Mouse (Mus musculus) forebrain, embryonic 15.5 days (tissue): ENCODE data around the gene Plk3. TPM values are rescaled to one million over a fixed set of nuclear protein-coding genes. Genes with fewer than 3 reads are reported as not detected.

ENCODE experiments used
- ATAC-seq: fragments of 200-750 bp; cut with Nextera tagmentation; replicated peaks from 2 replicates; pipeline ENCODE4 v1.8.0; 2017; ENCODE audit warnings: mild to moderate bottlenecking, moderate TSS enrichment, moderate library complexity
- H3K27ac ChIP-seq: fragments of 300-500 bp; sonication (generic); replicated peaks from 2 replicates; pipeline ENCODE4 v1.5.1; 2015; ENCODE audit warnings: mild to moderate bottlenecking, inconsistent platforms
- H3K27me3 ChIP-seq: fragments of 300-500 bp; sonication (generic); 2 replicates; pipeline ENCODE4 v1.6.1; 2015; ENCODE audit warnings: inconsistent platforms
- H3K36me3 ChIP-seq: fragments of 300-500 bp; sonication (generic); 2 replicates; pipeline ENCODE4 v1.6.1; 2015; ENCODE audit warnings: mild to moderate bottlenecking, inconsistent platforms
- H3K4me1 ChIP-seq: fragments of 300-500 bp; sonication (generic); 2 replicates; pipeline ENCODE4 v1.6.1; 2015; ENCODE audit warnings: inconsistent platforms
- H3K4me2 ChIP-seq: fragments of 300-500 bp; sonication (generic); replicated peaks from 2 replicates; pipeline ENCODE4 v1.6.1; 2015; ENCODE audit warnings: mild to moderate bottlenecking, inconsistent platforms
- H3K4me3 ChIP-seq: fragments of 300-500 bp; sonication (generic); 2 replicates; pipeline ENCODE4 v1.5.1; 2015; ENCODE audit warnings: mild to moderate bottlenecking, inconsistent platforms
- H3K9ac ChIP-seq: fragments of 300-500 bp; sonication (generic); replicated peaks from 2 replicates; pipeline ENCODE4 v1.6.1; 2015; ENCODE audit warnings: mild to moderate bottlenecking, inconsistent platforms
- H3K9me3 ChIP-seq: fragments of 300-500 bp; sonication (generic); 2 replicates; pipeline ENCODE4 v1.6.1; 2016; ENCODE audit warnings: inconsistent platforms
- WGBS: fragments of 180-500 bp; shearing (Covaris S2); methylation state at CpG from one replicate; pipeline ENCODE4 v1.1.7; 2015; ENCODE audit warnings: mixed read lengths; 5-methylcytosine and 5-hydroxymethylcytosine counted together
- polyA plus RNA-seq: library from polyadenylated mRNA; unstranded; fragments of >200 nt; fragmentation: Nextera tagmentation; extraction: Ambion mirVana; gene quantifications from 2 replicates; pipeline ENCODE4 v1.2.1, GENCODE M21; 2015

Plk3 gene
- polyA plus RNA-seq, 1 experiment from 2014 or later: 8.8 TPM

DNA sequence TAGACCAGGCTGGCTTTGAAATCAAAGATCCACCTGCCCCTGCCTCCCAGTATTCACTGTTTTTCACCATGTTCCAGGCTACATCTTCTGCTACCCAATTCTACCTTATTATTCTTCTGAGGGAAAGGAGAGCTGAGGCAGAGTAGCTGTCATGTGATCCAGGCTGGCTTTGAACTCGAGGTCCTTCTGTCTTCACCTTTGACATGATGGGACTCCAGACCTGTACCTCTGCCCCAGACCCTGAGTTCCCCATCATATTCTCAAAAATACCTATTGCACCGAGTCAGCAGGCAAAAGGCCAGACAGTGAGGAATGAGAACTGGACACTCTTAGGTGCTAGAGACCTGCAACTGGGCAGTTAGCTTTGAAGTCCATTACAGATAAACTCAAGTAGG is 835 bp upstream of the Plk3 start:
- Histone ChIP-seq H3K9ac (0 out of 2 replicates have a peak overlapping the region, but pooled peaks have one; percentile 74), H3K27ac (no peak overlapping the region), H3K9me3 (no peaks in the 10 kb centered on the region), H3K27me3 (0 out of 2 replicates have a peak, but pooled peaks cover 8% of the 10 kb centered on the region), H3K4me3 (peak overlapping the region; percentile 77; the same call in 1 of the 2 replicates), H3K4me2 (peak overlapping the region; percentile 66; the same call in 1 of the 2 replicates), H3K36me3 (no peaks in the 10 kb centered on the region), H3K4me1 (peaks cover 29% of the 10 kb centered on the region)
- WGBS: 33% methylated on average over 2 of the region's 2 CpGs
- no peak for ATAC-seq

DNA sequence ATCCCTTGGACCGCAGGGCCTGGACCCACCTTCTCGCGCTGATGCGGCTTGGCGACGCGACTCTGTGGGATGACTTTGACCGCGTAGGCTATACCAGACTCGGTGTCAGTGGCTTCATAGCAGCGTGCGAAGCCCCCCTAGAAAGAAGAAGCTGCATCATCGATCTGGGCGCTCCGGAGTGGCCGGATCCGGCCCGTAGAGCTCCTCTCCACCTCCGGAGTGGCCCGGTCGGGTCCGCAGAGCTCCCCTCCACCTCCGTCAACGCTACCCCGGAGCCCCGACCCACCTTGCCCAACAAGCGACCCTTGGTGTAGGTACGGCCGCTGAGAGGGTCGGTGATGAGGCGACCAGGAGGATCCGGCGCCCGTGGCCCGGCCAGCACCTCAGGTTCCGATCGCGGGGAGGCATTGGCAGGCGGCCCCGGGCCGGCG is 382 bp downstream of the Plk3 start:
- H3K9me3 ChIP-seq: no peaks in the 10 kb centered on the region
- ATAC-seq: peak; percentile 58
- H3K4me3 ChIP-seq: peak overlapping the region; percentile 77
- H3K4me2 ChIP-seq: peak overlapping the region; percentile 66
- H3K9ac ChIP-seq: peak overlapping the region; percentile 74
- WGBS: under 1% methylated on average over 39 of the region's 42 CpGs
- peak overlapping the region; percentile 58 for H3K27ac ChIP-seq
- H3K36me3 ChIP-seq: no peaks in the 10 kb centered on the region
- peaks cover 29% of the 10 kb centered on the region for H3K4me1 ChIP-seq
- H3K27me3 ChIP-seq: 0 out of 2 replicates have a peak, but pooled peaks cover 8% of the 10 kb centered on the region

DNA sequence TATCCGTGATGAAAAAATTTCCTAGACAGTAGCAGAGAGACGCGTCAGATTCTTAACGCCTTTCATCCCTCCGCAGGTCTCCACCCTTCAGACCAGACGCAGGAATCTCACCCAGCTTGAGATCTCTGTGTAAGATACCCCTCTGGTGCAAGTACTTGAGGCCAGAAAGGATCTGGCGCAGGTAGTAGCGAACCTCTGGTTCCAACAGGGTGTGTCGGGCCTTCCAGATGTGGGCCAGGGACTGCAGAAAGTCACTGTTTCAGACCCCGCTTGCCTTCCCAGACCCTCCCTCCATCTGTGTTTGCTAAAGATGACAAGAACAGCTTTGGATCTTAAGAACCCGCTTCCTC is 994 bp downstream of the Plk3 start:
- Histone ChIP-seq H3K27me3 (0 out of 2 replicates have a peak, but pooled peaks cover 8% of the 10 kb centered on the region), H3K27ac (peak overlapping the region; percentile 58; the same call in 1 of the 2 replicates), H3K4me3 (peak overlapping the region; percentile 77), H3K9me3 (no peaks in the 10 kb centered on the region), H3K9ac (peak overlapping the region; percentile 74), H3K4me2 (peak overlapping the region; percentile 66), H3K4me1 (peaks cover 29% of the 10 kb centered on the region), H3K36me3 (no peaks in the 10 kb centered on the region)
- 11% methylated on average over 11 of the region's 11 CpGs for WGBS
- no peak for ATAC-seq

DNA sequence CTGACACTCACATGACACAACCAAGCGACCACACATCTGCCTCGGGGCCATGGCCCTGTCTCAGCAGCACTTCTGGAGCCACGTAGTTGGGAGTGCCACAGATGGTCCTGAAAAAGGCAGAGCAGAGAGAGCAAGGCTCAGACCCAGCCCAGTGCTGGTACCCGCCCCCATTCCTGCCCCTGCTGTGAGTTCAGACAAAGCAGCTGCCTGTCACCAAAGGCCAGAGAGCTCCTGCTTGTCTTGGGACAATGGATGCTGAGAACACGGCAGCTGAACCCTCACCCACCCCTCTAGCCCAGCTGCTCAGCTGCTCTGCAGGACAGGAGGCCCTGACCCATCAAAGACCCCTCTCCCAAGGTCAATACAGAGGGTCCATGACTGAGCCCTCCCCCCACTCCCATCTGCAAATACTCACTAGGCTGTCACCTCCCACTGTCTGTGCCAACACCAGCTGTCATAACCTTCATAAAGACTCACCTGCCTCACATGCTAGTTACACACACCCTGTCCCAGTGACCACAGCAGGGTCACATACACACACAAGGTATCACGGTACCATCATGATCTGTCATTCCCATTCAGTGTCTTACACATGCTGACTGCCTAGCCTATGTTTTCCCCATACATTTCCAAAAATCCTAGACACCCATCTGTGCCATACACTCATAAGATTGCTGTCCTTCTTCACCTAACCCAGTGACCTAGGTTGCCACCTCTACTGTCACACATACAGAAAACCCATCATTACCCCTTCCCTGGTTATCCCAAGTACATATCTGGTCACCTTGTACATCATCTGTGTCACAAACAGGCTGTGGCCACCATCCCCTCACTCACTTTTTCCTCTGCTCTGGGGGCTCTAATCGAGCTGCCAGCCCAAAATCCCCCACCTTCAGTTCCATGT is 1.6 kb downstream of the Plk3 start:
- peak overlapping the region; percentile 77 for H3K4me3 ChIP-seq
- peak; percentile 12; the same call in 1 of the 2 replicates for ATAC-seq
- H3K4me2 ChIP-seq: peak overlapping the region; percentile 66
- H3K9ac ChIP-seq: peak overlapping the region; percentile 74
- 4% methylated on average over 7 of the region's 7 CpGs for WGBS
- H3K27me3 ChIP-seq: 0 out of 2 replicates have a peak, but pooled peaks cover 8% of the 10 kb centered on the region
- no peaks in the 10 kb centered on the region for H3K36me3 ChIP-seq
- H3K9me3 ChIP-seq: no peaks in the 10 kb centered on the region
- no peak overlapping the region for H3K27ac ChIP-seq
- peaks cover 29% of the 10 kb centered on the region for H3K4me1 ChIP-seq

DNA sequence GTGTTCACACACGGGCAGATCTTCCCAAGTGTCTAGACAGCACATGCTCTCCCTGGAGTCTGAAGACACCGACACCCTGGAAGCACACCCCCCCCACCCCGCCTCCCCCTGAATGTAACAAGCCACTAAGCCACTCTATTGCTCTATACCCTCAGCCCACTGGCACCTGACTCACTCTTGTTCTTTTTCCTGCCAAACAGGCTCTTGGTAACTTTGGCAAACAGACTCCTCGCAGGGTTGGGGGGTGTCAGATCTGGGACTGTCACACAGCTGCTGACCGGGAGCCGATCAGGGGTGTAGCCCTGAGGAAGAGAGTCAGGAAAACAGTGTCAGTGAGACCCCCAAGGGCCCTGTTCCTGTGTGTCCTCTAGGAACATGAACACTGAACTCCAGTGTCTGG is 2.6 kb downstream of the Plk3 start:
- H3K4me1 ChIP-seq: peaks cover 29% of the 10 kb centered on the region
- no peak for ATAC-seq
- H3K9ac ChIP-seq: no peak overlapping the region; the same call in 1 of the 2 replicates
- no peak overlapping the region for H3K4me3 ChIP-seq
- no peak overlapping the region for H3K4me2 ChIP-seq
- 47% methylated on average over 6 of the region's 6 CpGs for WGBS
- H3K9me3 ChIP-seq: no peaks in the 10 kb centered on the region
- no peaks in the 10 kb centered on the region for H3K36me3 ChIP-seq
- H3K27me3 ChIP-seq: 0 out of 2 replicates have a peak, but pooled peaks cover 8% of the 10 kb centered on the region
- no peak overlapping the region for H3K27ac ChIP-seq

DNA sequence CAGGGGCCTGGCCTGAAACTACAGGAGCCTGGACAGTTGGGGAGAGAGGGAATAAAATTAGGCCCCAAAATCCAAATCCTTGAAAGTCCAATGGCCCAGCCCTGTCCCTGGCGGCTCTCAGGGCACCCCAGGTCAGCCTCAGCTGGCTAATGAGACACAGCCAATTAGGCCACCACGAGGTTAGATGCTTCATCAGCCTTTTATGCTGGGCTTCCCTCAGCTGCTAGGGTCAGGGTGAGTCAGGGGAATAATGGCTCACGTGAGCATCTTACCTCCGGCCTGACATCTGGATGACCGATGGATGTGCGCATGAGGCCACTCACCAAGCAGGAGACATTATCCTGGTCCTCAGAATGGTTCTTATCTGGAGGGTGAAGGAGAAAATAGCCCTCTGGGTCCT is 3.0 kb downstream of the Plk3 start:
- H3K4me3 ChIP-seq: no peak overlapping the region
- 0 out of 2 replicates have a peak, but pooled peaks cover 8% of the 10 kb centered on the region for H3K27me3 ChIP-seq
- no peak overlapping the region for H3K9ac ChIP-seq
- H3K4me2 ChIP-seq: no peak overlapping the region
- H3K36me3 ChIP-seq: no peaks in the 10 kb centered on the region
- no peaks in the 10 kb centered on the region for H3K9me3 ChIP-seq
- no peak overlapping the region for H3K27ac ChIP-seq
- ATAC-seq: no peak
- 36% methylated on average over 6 of the region's 6 CpGs for WGBS
- H3K4me1 ChIP-seq: peaks cover 33% of the 10 kb centered on the region

DNA sequence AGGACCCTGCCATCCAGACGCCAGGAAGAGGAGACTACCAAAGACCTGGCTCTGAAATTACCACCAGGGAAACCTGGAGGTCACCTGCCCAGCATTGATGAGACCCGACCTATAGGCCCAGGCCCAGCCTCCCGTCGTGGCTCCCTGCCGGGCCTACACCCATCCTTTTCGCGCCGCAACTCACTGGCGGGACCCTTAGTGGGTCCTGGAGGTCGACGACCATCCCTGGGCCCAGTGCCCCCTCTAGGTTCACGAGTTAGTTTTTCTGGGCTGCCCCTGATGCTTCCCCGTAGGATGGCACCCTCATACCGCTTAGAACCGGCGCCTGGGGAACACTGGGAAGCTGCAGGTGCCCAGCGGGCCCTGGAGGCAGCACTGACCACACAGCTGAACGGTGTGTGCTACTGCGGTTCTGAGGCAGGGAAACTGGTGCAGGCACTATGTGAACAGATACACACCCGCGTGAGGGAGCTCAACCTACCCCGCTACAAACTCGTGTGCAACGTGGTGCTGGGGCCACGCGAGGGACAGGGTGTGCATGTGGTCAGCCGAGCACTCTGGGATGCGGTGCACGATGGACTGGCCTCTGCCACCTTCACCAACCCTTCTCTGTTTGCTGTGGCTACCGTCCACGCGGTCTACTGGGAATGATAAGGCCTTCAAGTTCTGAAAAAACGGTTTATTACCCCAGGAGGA is 5.6 kb downstream of the Plk3 start:
- Histone ChIP-seq H3K9me3 (no peaks in the 10 kb centered on the region), H3K27ac (no peak overlapping the region), H3K4me1 (peaks cover 39% of the 10 kb centered on the region), H3K36me3 (no peaks in the 10 kb centered on the region), H3K4me2 (no peak overlapping the region), H3K4me3 (no peak overlapping the region), H3K9ac (no peak overlapping the region), H3K27me3 (0 out of 2 replicates have a peak, but pooled peaks cover 8% of the 10 kb centered on the region)
- ATAC-seq: no peak
- 90% methylated on average over 33 of the region's 33 CpGs for WGBS

DNA sequence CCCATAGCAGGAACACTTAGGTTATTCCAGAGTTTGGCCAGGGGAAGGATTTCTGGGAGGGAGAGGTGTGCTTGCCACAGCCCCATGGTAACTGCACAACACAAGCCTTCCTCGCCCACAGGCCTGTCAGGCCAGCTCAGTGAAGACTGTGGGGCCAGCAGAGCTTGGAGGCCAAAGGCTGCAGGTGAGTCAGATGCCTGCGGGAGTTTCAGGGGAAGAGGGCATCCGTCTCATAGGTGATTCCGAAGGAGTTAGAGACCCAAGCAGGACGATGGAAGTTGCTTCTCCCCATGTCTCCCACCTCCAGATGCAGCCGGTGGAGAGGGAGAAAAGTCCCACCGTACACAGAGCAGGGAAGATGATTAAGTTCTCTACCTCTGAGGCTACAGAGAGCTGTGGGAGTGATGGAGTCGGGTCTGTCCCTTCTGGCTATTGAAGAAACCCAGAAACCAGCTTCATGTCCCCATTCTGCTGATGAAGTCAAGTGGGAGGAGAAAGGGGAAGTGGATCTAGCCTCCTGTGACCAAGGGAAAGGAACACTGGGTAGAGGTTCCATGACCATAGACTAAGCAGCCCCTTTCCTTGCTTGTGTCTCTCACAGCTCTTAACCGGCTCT is 7.0 kb downstream of the Plk3 start, which contains the start of gene Tctex1d4:
Gene Tctex1d4 (plus strand): TSS at position 120 of the 616 bp plus-strand sequence.
- ATAC-seq: no peak
- WGBS: 89% methylated on average over 9 of the region's 9 CpGs
- Histone ChIP-seq H3K4me2 (no peak within 1 kb of the TSS), H3K4me3 (no peak within 1 kb of the TSS), H3K4me1 (peaks cover 27% of the 10 kb centered on the region), H3K36me3 (no peaks in the 10 kb centered on the region), H3K27ac (peak within 1 kb of the TSS; percentile 78), H3K9ac (peak within 1 kb of the TSS; percentile 14; the same call in 1 of the 2 replicates), H3K9me3 (no peaks in the 10 kb centered on the region), H3K27me3 (no peaks in the 10 kb centered on the region)

DNA sequence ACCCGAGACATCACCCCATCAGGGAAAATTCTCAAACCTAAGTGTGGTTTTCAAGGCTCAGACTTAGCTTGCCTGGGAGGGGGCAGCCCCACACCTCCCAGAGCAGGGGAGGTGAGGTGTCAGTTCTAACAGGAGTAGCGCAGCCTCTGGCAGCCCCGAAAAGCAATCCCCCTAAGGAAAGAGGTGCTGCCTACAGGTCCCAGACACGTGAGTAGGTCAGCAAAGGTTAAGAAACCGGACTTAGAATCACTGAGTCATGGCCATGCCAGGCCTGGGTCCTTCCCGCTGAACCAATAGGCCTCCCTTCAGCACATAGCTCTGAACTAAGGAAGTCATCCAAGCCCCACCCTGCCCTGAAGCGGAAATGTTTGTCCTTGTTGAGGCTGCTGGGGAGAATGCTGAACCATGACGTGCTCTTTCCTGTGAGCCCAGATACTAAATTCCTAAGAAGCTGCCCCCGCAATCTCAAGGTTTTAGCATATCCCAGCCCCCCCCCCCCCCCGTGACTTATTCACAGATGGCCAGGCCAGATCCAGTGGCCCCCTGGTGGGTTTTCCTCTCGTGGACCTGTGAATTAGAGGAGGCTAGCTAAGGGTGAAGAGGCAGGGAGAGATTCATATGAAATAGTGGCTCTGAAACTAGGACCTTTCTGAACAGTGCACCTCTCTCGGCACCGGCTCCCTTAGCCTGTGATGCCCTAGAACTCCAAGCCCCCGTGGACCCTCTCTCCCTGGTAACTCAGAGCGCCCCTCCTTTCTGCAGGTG is 7.7 kb downstream of the Plk3 start:
- Histone ChIP-seq H3K4me2 (no peak overlapping the region), H3K36me3 (no peaks in the 10 kb centered on the region), H3K4me1 (peaks cover 25% of the 10 kb centered on the region), H3K27me3 (no peaks in the 10 kb centered on the region), H3K4me3 (no peak overlapping the region), H3K27ac (peak overlapping the region; percentile 78), H3K9me3 (no peaks in the 10 kb centered on the region), H3K9ac (0 out of 2 replicates have a peak overlapping the region, but pooled peaks have one; percentile 5)
- peak; percentile 30; the same call in 1 of the 2 replicates for ATAC-seq
- 53% methylated on average over 15 of the region's 15 CpGs for WGBS

DNA sequence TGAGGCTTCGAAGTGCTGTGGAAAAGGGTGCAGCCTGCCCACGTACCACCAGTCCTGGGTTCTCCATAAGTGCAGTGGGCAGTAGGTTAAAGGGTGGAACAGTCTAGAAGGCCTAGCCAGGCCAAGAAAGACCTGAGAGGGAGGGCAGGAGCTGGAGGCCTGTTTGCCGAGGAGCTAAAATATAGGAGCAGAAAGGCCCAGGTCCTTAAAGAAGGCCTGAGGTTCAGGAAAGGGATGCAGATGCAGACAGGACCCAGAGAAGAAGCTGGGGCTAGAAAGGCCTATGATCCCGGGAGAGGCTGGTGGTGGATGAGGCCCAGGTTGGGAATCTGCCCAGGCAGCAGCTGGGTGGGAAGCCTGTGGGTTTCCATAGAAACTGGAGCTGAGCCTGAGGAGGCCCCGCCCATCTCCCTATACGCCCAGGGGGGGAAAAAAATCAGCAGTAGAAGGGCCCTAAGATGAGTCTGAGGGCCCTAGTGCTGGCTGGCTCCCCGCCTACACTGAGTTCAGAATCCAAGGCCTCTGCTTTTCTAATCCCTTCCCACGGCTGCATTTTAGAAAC is 8.3 kb downstream of the Plk3 start, which contains the start of gene Btbd19:
Gene Btbd19 (minus strand): TSS at position 378 of the 562 bp plus-strand sequence.
- Histone ChIP-seq H3K9me3 (no peaks in the 10 kb centered on the region), H3K4me3 (no peak within 1 kb of the TSS), H3K27me3 (no peaks in the 10 kb centered on the region), H3K27ac (peak within 1 kb of the TSS; percentile 78), H3K36me3 (no peaks in the 10 kb centered on the region), H3K4me1 (peaks cover 21% of the 10 kb centered on the region), H3K9ac (peak within 1 kb of the TSS; percentile 14; the same call in 1 of the 2 replicates), H3K4me2 (no peak within 1 kb of the TSS)
- 21% methylated on average over 8 of the region's 8 CpGs for WGBS
- ATAC-seq: peak; percentile 26
